Mouse (Mus musculus): Measurements from ENCODE around the gene Lce1d. TPM values are rescaled to one million over a fixed set of nuclear protein-coding genes. Genes with fewer than 3 reads are reported as not detected.
"Not testable (repeated sequence)": the region's sequence is repeated elsewhere in the genome, so short reads cannot be mapped to it uniquely, and the experiment has no call there.

Lce1d gene
- polyA plus RNA-seq (2016; fragmentation: Nextera tagmentation; extraction: Ambion mirVana): not detected in 2 replicates

- H3K36me3 ChIP-seq: no peaks in the 10 kb centered on the region
- no peak for ATAC-seq (ENCODE audit: insufficient number of reproducible peaks, insufficient read depth, low FRiP score, low TSS enrichment, low read depth)
- 62% methylated on average over 2 of the region's 2 CpGs for WGBS
Observed at GRCm38 (mm10) chr3:92687110-92687509, at the start of gene Lce1d. Gene Lce1d, minus strand, starts transcription at chr3:92687210.

GRCm38 (mm10) chr3:92722631-92723030, 35.6 kb upstream of the Lce1d start:
- Histone ChIP-seq H3K36me3 (no peaks in the 10 kb centered on the region), H3K27ac (no peak overlapping the region), H3K9me3 (no peaks in the 10 kb centered on the region), H3K4me2 (no peak overlapping the region), H3K27me3 (no peaks in the 10 kb centered on the region), H3K9ac (replicated peaks) (no peak overlapping the region), H3K4me1 (replicated peaks) (no peaks in the 10 kb centered on the region), H3K4me3 (replicated peaks) (no peak overlapping the region)
- ATAC-seq (ENCODE audit: insufficient number of reproducible peaks, insufficient read depth, low FRiP score, low TSS enrichment, low read depth): no peak
- 84% methylated on average over 5 of the region's 5 CpGs for WGBS

More at GRCm38 (mm10) chr3:92687110-92687509, at the start of gene Lce1d:
- Histone ChIP-seq H3K4me1 (replicated peaks) (no peaks in the 10 kb centered on the region), H3K9me3 (no peaks in the 10 kb centered on the region), H3K27ac (no peak within 1 kb of the TSS), H3K4me2 (no peak within 1 kb of the TSS), H3K4me3 (replicated peaks) (no peak within 1 kb of the TSS), H3K9ac (replicated peaks) (no peak within 1 kb of the TSS), H3K27me3 (no peaks in the 10 kb centered on the region)

GRCm38 (mm10) chr3:92720250-92720649, 33.2 kb upstream of the Lce1d start, which contains the start of gene Lce1f:
Gene Lce1f, minus strand, starts transcription at chr3:92720350.
- Histone ChIP-seq H3K9me3 (no peaks in the 10 kb centered on the region), H3K36me3 (no peaks in the 10 kb centered on the region), H3K9ac (replicated peaks) (no peak within 1 kb of the TSS), H3K27ac (no peak within 1 kb of the TSS), H3K4me1 (replicated peaks) (no peaks in the 10 kb centered on the region), H3K4me2 (no peak within 1 kb of the TSS), H3K4me3 (replicated peaks) (no peak within 1 kb of the TSS), H3K27me3 (no peaks in the 10 kb centered on the region)
- 77% methylated on average over 3 of the region's 3 CpGs for WGBS
- ATAC-seq (ENCODE audit: insufficient number of reproducible peaks, insufficient read depth, low FRiP score, low TSS enrichment, low read depth): no peak

GRCm38 (mm10) chr3:92715122-92715521, 28.1 kb upstream of the Lce1d start:
- H3K9me3 ChIP-seq: no peaks in the 10 kb centered on the region

GRCm38 (mm10) chr3:92708974-92709373, 22.0 kb upstream of the Lce1d start, which contains the start of gene Lce1e:
Gene Lce1e, minus strand, starts transcription at chr3:92709074.
- no peak for ATAC-seq (ENCODE audit: insufficient number of reproducible peaks, insufficient read depth, low FRiP score, low TSS enrichment, low read depth)
- Histone ChIP-seq H3K9me3 (no peaks in the 10 kb centered on the region), H3K4me2 (no peak within 1 kb of the TSS), H3K4me1 (replicated peaks) (no peaks in the 10 kb centered on the region), H3K27me3 (no peaks in the 10 kb centered on the region), H3K27ac (no peak within 1 kb of the TSS), H3K36me3 (no peaks in the 10 kb centered on the region), H3K4me3 (replicated peaks) (no peak within 1 kb of the TSS), H3K9ac (replicated peaks) (no peak within 1 kb of the TSS)
- 86% methylated on average over 2 of the region's 2 CpGs for WGBS

More at GRCm38 (mm10) chr3:92715122-92715521, 28.1 kb upstream of the Lce1d start:
- Histone ChIP-seq H3K4me3 (replicated peaks) (no peak overlapping the region), H3K9ac (replicated peaks) (no peak overlapping the region), H3K36me3 (no peaks in the 10 kb centered on the region), H3K27ac (no peak overlapping the region), H3K4me2 (no peak overlapping the region), H3K27me3 (no peaks in the 10 kb centered on the region), H3K4me1 (replicated peaks) (no peaks in the 10 kb centered on the region)
- no peak for ATAC-seq (ENCODE audit: insufficient number of reproducible peaks, insufficient read depth, low FRiP score, low TSS enrichment, low read depth)

- Histone ChIP-seq H3K4me3 (replicated peaks) (no peak overlapping the region), H3K27ac (no peak overlapping the region), H3K4me1 (replicated peaks) (no peaks in the 10 kb centered on the region), H3K9me3 (no peaks in the 10 kb centered on the region), H3K9ac (replicated peaks) (no peak overlapping the region), H3K4me2 (no peak overlapping the region), H3K36me3 (no peaks in the 10 kb centered on the region), H3K27me3 (no peaks in the 10 kb centered on the region)
- ATAC-seq (ENCODE audit: insufficient number of reproducible peaks, insufficient read depth, low FRiP score, low TSS enrichment, low read depth): no peak
- 30% methylated on average over 1 of the region's 1 CpGs for WGBS
Observed at GRCm38 (mm10) chr3:92694613-92695012, 7.6 kb upstream of the Lce1d start.

- H3K27me3 ChIP-seq: no peaks in the 10 kb centered on the region
- no peaks in the 10 kb centered on the region for H3K4me1 ChIP-seq (replicated peaks)
- H3K4me2 ChIP-seq: no peak overlapping the region
- no peak overlapping the region for H3K27ac ChIP-seq
- H3K36me3 ChIP-seq: no peaks in the 10 kb centered on the region
- no peak for ATAC-seq (ENCODE audit: insufficient number of reproducible peaks, insufficient read depth, low FRiP score, low TSS enrichment, low read depth)
- no peaks in the 10 kb centered on the region for H3K9me3 ChIP-seq
- H3K4me3 ChIP-seq (replicated peaks): no peak overlapping the region
- H3K9ac ChIP-seq (replicated peaks): no peak overlapping the region
Observed at GRCm38 (mm10) chr3:92691688-92692087, 4.7 kb upstream of the Lce1d start.

GRCm38 (mm10) chr3:92689154-92689553, 2.1 kb upstream of the Lce1d start:
- H3K4me3 ChIP-seq (replicated peaks); H3K27ac ChIP-seq; ATAC-seq (ENCODE audit: insufficient number of reproducible peaks, insufficient read depth, low FRiP score, low TSS enrichment, low read depth); H3K9me3 ChIP-seq; H3K4me2 ChIP-seq; H3K36me3 ChIP-seq; H3K4me1 ChIP-seq (replicated peaks); H3K27me3 ChIP-seq; H3K9ac ChIP-seq (replicated peaks): not testable (repeated sequence)
- WGBS: 76% methylated on average over 16 of the region's 16 CpGs

GRCm38 (mm10) chr3:92678947-92679346, 8.1 kb downstream of the Lce1d start, which contains the start of gene Lce1c:
Gene Lce1c, plus strand, starts transcription at chr3:92679247.
- Histone ChIP-seq H3K27me3 (no peaks in the 10 kb centered on the region), H3K4me2 (no peak within 1 kb of the TSS), H3K9ac (replicated peaks) (no peak within 1 kb of the TSS), H3K36me3 (no peaks in the 10 kb centered on the region), H3K4me3 (replicated peaks) (no peak within 1 kb of the TSS), H3K27ac (no peak within 1 kb of the TSS), H3K4me1 (replicated peaks) (no peaks in the 10 kb centered on the region), H3K9me3 (no peaks in the 10 kb centered on the region)
- ATAC-seq (ENCODE audit: insufficient number of reproducible peaks, insufficient read depth, low FRiP score, low TSS enrichment, low read depth): no peak
- WGBS: 76% methylated on average over 4 of the region's 4 CpGs

GRCm38 (mm10) chr3:92670215-92670614, 16.8 kb downstream of the Lce1d start, which contains the start of gene Lce1a2:
Gene Lce1a2, minus strand, starts transcription at chr3:92670315.
- Histone ChIP-seq H3K27ac (no peak within 1 kb of the TSS), H3K27me3 (no peaks in the 10 kb centered on the region), H3K9ac (replicated peaks) (no peak within 1 kb of the TSS), H3K4me1 (replicated peaks) (no peaks in the 10 kb centered on the region), H3K4me2 (no peak within 1 kb of the TSS), H3K36me3 (no peaks in the 10 kb centered on the region), H3K4me3 (replicated peaks) (no peak within 1 kb of the TSS), H3K9me3 (no peaks in the 10 kb centered on the region)
- no peak for ATAC-seq (ENCODE audit: insufficient number of reproducible peaks, insufficient read depth, low FRiP score, low TSS enrichment, low read depth)

GRCm38 (mm10) chr3:92656826-92657225, 30.2 kb downstream of the Lce1d start, which contains the start of gene Lce1b:
Gene Lce1b, minus strand, starts transcription at chr3:92656926.
- H3K36me3 ChIP-seq: no peaks in the 10 kb centered on the region
- no peak within 1 kb of the TSS for H3K9ac ChIP-seq (replicated peaks)
- no peak within 1 kb of the TSS for H3K4me2 ChIP-seq
- no peaks in the 10 kb centered on the region for H3K4me1 ChIP-seq (replicated peaks)
- H3K27me3 ChIP-seq: no peaks in the 10 kb centered on the region
- no peak within 1 kb of the TSS for H3K4me3 ChIP-seq (replicated peaks)
- H3K27ac ChIP-seq: no peak within 1 kb of the TSS
- no peaks in the 10 kb centered on the region for H3K9me3 ChIP-seq
- ATAC-seq (ENCODE audit: insufficient number of reproducible peaks, insufficient read depth, low FRiP score, low TSS enrichment, low read depth): no peak

GRCm38 (mm10) chr3:92648207-92648606, 38.8 kb downstream of the Lce1d start, which contains the start of gene Lce1a1:
Gene Lce1a1, minus strand, starts transcription at chr3:92648307.
- no peak for ATAC-seq (ENCODE audit: insufficient number of reproducible peaks, insufficient read depth, low FRiP score, low TSS enrichment, low read depth)
- Histone ChIP-seq H3K4me1 (replicated peaks) (no peaks in the 10 kb centered on the region), H3K27me3 (no peaks in the 10 kb centered on the region), H3K27ac (no peak within 1 kb of the TSS), H3K4me2 (no peak within 1 kb of the TSS), H3K9ac (replicated peaks) (no peak within 1 kb of the TSS), H3K4me3 (replicated peaks) (no peak within 1 kb of the TSS), H3K9me3 (no peaks in the 10 kb centered on the region), H3K36me3 (no peaks in the 10 kb centered on the region)
- 90% methylated on average over 1 of the region's 1 CpGs for WGBS

All from limb, embryonic 12.5 days (tissue).